Mouse (Mus musculus): ENCODE data around the gene Fus. TPM values are rescaled to one million over a fixed set of nuclear protein-coding genes. Genes with fewer than 3 reads are reported as not detected.
"Not testable (repeated sequence)": the region's sequence is repeated elsewhere in the genome, so short reads cannot be mapped to it uniquely, and the experiment has no call there.

Fus gene
- polyA plus RNA-seq, 1 experiment = 323 TPM

DNA sequence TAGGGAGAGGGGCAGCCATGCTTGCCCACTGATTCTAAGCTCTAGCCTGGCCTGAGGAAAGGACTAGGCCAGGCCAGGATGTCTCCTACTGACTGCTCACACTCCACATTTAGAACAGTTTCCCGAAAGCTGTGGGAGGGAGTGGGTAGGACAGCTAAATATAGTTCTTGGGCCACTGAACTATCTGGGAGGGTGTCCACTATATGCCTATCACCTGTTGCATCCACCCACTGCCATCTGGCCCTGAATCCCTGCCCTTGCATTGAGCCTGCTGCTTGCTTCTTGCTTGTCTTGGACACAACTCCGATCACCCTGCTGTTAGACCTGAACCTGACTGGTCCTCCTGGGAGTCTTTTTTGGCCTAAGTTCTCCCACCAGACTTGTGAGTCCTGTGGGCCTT lies 36.4 kb downstream of the Fus start, which contains the start of gene Trim72:
Gene Trim72 (plus strand): TSS at position 262 of the 400 bp plus-strand sequence.
- H3K4me1 ChIP-seq (ENCODE audit: control insufficient read depth, insufficient read depth, low read length) = peaks cover 25% of the 10 kb centered on the region
- no peak within 1 kb of the TSS for H3K27ac ChIP-seq (ENCODE audit: insufficient read depth, low read depth, low read length)
- no peak for TF ChIP-seq CTCF (IDR thresholded peaks at IDR 0.05; ENCODE audit: low read depth, low read length)
- TF ChIP-seq POLR2A (IDR thresholded peaks at IDR 0.05; ENCODE audit: borderline replicate concordance, low read depth, low read length) = no peak
- H3K4me3 ChIP-seq (ENCODE audit: insufficient read depth, low read length) = no peak within 1 kb of the TSS

DNA sequence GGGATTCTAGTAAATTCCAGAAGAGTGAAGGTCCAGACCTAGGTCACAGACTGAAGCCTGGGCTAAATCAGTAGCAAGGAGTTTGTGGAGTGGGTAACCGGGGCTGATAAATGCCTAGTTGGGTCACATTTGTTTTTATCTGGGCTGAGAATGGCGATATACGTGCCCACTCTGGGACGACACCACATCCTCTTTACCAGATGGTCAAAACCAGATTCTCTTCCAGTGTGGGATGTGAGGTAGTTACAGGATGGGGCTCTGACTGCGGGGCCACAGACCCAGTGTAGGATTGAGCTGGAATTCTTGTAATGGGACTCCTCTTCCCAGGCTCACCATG lies 36.9 kb downstream of the Fus start:
- Histone ChIP-seq H3K4me1 (ENCODE audit: control insufficient read depth, insufficient read depth, low read length) (peaks cover 22% of the 10 kb centered on the region), H3K4me3 (ENCODE audit: insufficient read depth, low read length) (no peak overlapping the region), H3K27ac (ENCODE audit: insufficient read depth, low read depth, low read length) (no peak overlapping the region)
- TF ChIP-seq CTCF (IDR thresholded peaks at IDR 0.05; ENCODE audit: low read depth, low read length) (no peak), POLR2A (IDR thresholded peaks at IDR 0.05; ENCODE audit: borderline replicate concordance, low read depth, low read length) (no peak)

GRCm38 (mm10) chr7:128004487-128005362 lies 37.5 kb downstream of the Fus start:
- peaks cover 18% of the 10 kb centered on the region for H3K4me1 ChIP-seq (ENCODE audit: control insufficient read depth, insufficient read depth, low read length)
- no peak overlapping the region for H3K4me3 ChIP-seq (ENCODE audit: insufficient read depth, low read length)
- TF ChIP-seq POLR2A (IDR thresholded peaks at IDR 0.05; ENCODE audit: borderline replicate concordance, low read depth, low read length) (no peak), CTCF (IDR thresholded peaks at IDR 0.05; ENCODE audit: low read depth, low read length) (no peak)
- H3K27ac ChIP-seq (ENCODE audit: insufficient read depth, low read depth, low read length) = no peak overlapping the region

- H3K4me3 ChIP-seq (ENCODE audit: insufficient read depth, low read length) = no peak overlapping the region
- H3K4me1 ChIP-seq (ENCODE audit: control insufficient read depth, insufficient read depth, low read length) = peaks cover 13% of the 10 kb centered on the region
- no peak overlapping the region for H3K27ac ChIP-seq (ENCODE audit: insufficient read depth, low read depth, low read length)
- TF ChIP-seq CTCF (IDR thresholded peaks at IDR 0.05; ENCODE audit: low read depth, low read length) = no peak
- no peak for TF ChIP-seq POLR2A (IDR thresholded peaks at IDR 0.05; ENCODE audit: borderline replicate concordance, low read depth, low read length)
Observed at GRCm38 (mm10) chr7:128006193-128006592, 38.9 kb downstream of the Fus start.

DNA sequence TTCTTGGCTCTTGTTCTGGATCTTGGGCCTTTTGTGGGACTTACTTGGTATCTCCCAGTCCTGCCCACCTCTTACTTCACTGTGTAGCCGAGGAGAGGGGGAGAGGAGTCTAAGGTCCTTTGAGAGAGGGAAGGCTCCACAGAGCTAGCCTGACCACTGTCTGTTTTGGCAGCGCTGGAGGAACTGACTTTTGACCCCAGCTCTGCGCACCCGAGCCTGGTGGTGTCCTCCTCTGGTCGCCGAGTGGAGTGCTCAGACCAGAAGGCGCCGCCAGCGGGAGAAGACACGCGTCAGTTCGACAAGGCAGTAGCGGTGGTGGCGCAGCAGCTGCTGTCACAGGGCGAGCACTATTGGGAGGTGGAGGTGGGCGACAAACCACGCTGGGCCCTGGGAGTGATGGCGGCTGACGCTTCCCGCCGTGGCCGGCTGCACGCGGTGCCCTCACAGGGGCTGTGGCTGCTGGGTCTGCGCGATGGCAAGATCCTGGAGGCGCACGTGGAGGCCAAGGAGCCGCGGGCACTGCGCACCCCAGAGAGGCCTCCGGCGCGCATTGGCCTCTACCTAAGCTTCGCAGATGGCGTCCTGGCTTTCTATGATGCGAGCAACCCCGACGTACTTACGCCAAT lies 42.6 kb downstream of the Fus start:
- H3K4me1 ChIP-seq (ENCODE audit: control insufficient read depth, insufficient read depth, low read length) = peaks cover 5% of the 10 kb centered on the region
- H3K4me3 ChIP-seq (ENCODE audit: insufficient read depth, low read length) = no peak overlapping the region
- no peak overlapping the region for H3K27ac ChIP-seq (ENCODE audit: insufficient read depth, low read depth, low read length)
- no peak for TF ChIP-seq POLR2A (IDR thresholded peaks at IDR 0.05; ENCODE audit: borderline replicate concordance, low read depth, low read length)
- TF ChIP-seq CTCF (IDR thresholded peaks at IDR 0.05; ENCODE audit: low read depth, low read length) = no peak

- no peak overlapping the region for H3K4me3 ChIP-seq (ENCODE audit: insufficient read depth, low read length)
- TF ChIP-seq CTCF (IDR thresholded peaks at IDR 0.05; ENCODE audit: low read depth, low read length) (no peak), POLR2A (IDR thresholded peaks at IDR 0.05; ENCODE audit: borderline replicate concordance, low read depth, low read length) (no peak)
- no peaks in the 10 kb centered on the region for H3K4me1 ChIP-seq (ENCODE audit: control insufficient read depth, insufficient read depth, low read length)
- H3K27ac ChIP-seq (ENCODE audit: insufficient read depth, low read depth, low read length) = no peak overlapping the region
Observed at GRCm38 (mm10) chr7:128012136-128012780, 45.0 kb downstream of the Fus start.

DNA sequence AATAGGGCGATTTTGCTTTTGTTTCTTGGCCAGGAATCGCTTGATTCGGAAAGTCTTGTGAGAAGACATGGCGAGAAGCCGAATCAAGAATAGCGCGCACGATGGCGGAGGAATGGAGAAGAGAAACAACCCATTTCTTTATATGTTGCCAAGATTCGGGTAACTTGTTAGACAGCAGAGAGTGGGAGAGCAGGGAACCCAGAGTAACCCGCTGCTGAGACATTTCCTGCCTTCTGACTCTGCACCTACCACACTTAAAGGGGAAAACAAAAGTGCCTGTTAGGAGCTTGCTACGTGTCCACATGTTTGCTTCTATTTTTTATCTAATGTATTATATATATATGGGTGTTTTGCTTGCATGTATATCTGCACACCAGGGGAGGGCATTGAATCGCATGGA lies 45.9 kb downstream of the Fus start:
- peaks cover under 1% of the 10 kb centered on the region for H3K4me1 ChIP-seq (ENCODE audit: control insufficient read depth, insufficient read depth, low read length)
- no peak overlapping the region for H3K4me3 ChIP-seq (ENCODE audit: insufficient read depth, low read length)
- H3K27ac ChIP-seq (ENCODE audit: insufficient read depth, low read depth, low read length) = no peak overlapping the region
- no peak for TF ChIP-seq POLR2A (IDR thresholded peaks at IDR 0.05; ENCODE audit: borderline replicate concordance, low read depth, low read length)
- TF ChIP-seq CTCF (IDR thresholded peaks at IDR 0.05; ENCODE audit: low read depth, low read length) = no peak

- not testable (repeated sequence) for H3K4me1 ChIP-seq (ENCODE audit: control insufficient read depth, insufficient read depth, low read length); H3K27ac ChIP-seq (ENCODE audit: insufficient read depth, low read depth, low read length); H3K4me3 ChIP-seq (ENCODE audit: insufficient read depth, low read length)
Observed at GRCm38 (mm10) chr7:128016134-128016533, 48.9 kb downstream of the Fus start.

DNA sequence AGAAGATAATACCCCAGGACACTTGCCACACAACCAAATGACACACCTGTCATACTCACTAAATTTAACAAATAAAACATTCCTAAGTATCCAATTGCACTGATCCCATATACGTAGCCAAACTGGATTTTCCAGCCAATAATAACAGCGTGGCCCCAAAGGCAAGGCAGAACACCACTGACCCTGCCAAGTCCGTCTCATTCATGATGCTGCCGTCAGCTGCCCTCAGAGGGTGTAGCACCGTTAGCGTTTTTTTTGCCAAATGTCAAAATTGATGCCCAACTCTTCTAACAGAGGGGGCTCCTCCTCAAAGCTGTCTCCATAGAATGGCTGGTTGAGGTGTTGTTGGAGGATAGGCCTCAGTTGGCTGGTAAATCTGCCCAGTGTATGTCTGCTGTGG lies 49.4 kb downstream of the Fus start:
- TF ChIP-seq POLR2A (IDR thresholded peaks at IDR 0.05; ENCODE audit: borderline replicate concordance, low read depth, low read length) = no peak
- no peak for TF ChIP-seq CTCF (IDR thresholded peaks at IDR 0.05; ENCODE audit: low read depth, low read length)
- H3K4me1 ChIP-seq (ENCODE audit: control insufficient read depth, insufficient read depth, low read length) = peaks cover 10% of the 10 kb centered on the region
- no peak overlapping the region for H3K27ac ChIP-seq (ENCODE audit: insufficient read depth, low read depth, low read length)
- H3K4me3 ChIP-seq (ENCODE audit: insufficient read depth, low read length) = no peak overlapping the region

DNA sequence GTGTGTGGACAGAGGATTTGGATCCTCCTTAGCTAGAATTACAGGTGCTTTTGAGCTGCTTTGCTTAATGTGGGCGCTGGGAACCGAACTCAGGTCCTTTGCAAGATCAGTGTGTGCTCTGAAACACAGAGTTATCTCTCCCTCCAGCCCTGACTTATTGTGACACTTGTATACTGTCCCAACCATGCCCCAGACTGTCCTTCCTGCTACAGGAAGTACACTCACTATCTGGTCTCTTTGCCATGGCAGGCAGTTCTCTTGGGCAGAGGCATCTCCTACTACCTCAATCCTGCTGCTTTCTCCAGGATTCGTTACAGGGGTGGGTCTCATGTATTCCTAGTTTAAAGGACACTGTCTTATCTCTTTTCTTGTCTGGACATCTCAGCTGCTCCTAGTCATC lies 51.0 kb downstream of the Fus start:
- Histone ChIP-seq H3K4me1 (ENCODE audit: control insufficient read depth, insufficient read depth, low read length) (peaks cover 10% of the 10 kb centered on the region), H3K4me3 (ENCODE audit: insufficient read depth, low read length) (no peak overlapping the region), H3K27ac (ENCODE audit: insufficient read depth, low read depth, low read length) (no peak overlapping the region)
- TF ChIP-seq POLR2A (IDR thresholded peaks at IDR 0.05; ENCODE audit: borderline replicate concordance, low read depth, low read length) = no peak
- TF ChIP-seq CTCF (IDR thresholded peaks at IDR 0.05; ENCODE audit: low read depth, low read length) = no peak
